In genomic region chr5:43111740-43112139, GRCm38 (mm10) we compare ENCODE assay signal across 29 mouse cellular contexts.
"Had no signal": no experiment of that assay in that cellular context is flagged by ENCODE, and none has a peak within 500 bp of the region (broad histone marks: within the 10 kb centered on the region; RNA-seq: fewer than 3 reads in every experiment).

No protein-coding gene starts in this region.

- H3K9me3 ChIP-seq: limb, embryonic 10.5 days; limb, embryonic 12.5 days; limb, embryonic 13.5 days; limb, embryonic 15.5 days; liver, embryonic 12.5 days; liver, embryonic 13.5 days; liver, embryonic 15.5 days; lung, embryonic 15.5 days; megakaryocyte, embryonic 14.5 days; midbrain, embryonic 10.5 days; midbrain, embryonic 12.5 days; midbrain, embryonic 13.5 days; midbrain, embryonic 15.5 days had no signal

- H3K4me1 ChIP-seq: limb, embryonic 12.5 days; limb, embryonic 13.5 days; liver, embryonic 15.5 days; lung, embryonic 15.5 days; midbrain, embryonic 10.5 days had no signal

- H3K27ac ChIP-seq: limb, embryonic 10.5 days; limb, embryonic 12.5 days; limb, embryonic 13.5 days; limb, embryonic 15.5 days; liver, embryonic 12.5 days; liver, embryonic 13.5 days; liver, embryonic 14.5 days; liver, embryonic 15.5 days; lung, embryonic 15.5 days; macrophage; midbrain, embryonic 10.5 days; midbrain, embryonic 12.5 days; midbrain, embryonic 13.5 days; midbrain, embryonic 15.5 days had no signal

- H3K4me3 ChIP-seq: limb, embryonic 10.5 days; limb, embryonic 12.5 days; limb, embryonic 13.5 days; limb, embryonic 15.5 days; liver, embryonic 12.5 days; liver, embryonic 13.5 days; liver, embryonic 15.5 days; lung, embryonic 15.5 days; megakaryocyte, embryonic 14.5 days; midbrain, embryonic 10.5 days; midbrain, embryonic 12.5 days; midbrain, embryonic 13.5 days; midbrain, embryonic 15.5 days; myocyte had no signal

- H3K9ac ChIP-seq: limb, embryonic 12.5 days; limb, embryonic 13.5 days; limb, embryonic 15.5 days; liver, embryonic 12.5 days; liver, embryonic 13.5 days; liver, embryonic 14.5 days; liver, embryonic 15.5 days; liver, postnatal 0 days; lung, embryonic 14.5 days; lung, embryonic 15.5 days; midbrain, embryonic 12.5 days; midbrain, embryonic 13.5 days; midbrain, embryonic 15.5 days had no signal

- H3K36me3 ChIP-seq: limb, embryonic 10.5 days; limb, embryonic 12.5 days; limb, embryonic 13.5 days; limb, embryonic 15.5 days; liver, embryonic 12.5 days; liver, embryonic 13.5 days; liver, embryonic 15.5 days; lung, embryonic 15.5 days; midbrain, embryonic 10.5 days; midbrain, embryonic 12.5 days; midbrain, embryonic 13.5 days; midbrain, embryonic 15.5 days had no signal

- DNase-seq: left cerebral cortex, postnatal 4 days; liver; liver, embryonic 13.5 days; liver, postnatal 0 days; lung, adult 18-20 months; lung, adult 2 months; lung, embryonic 14.5 days; lung, postnatal 10 days; lung, postnatal 14 days; lung, postnatal 36 days; lung, postnatal 4 days; midbrain, embryonic 14.5 days had no signal

- H3K27me3 ChIP-seq: limb, embryonic 12.5 days; limb, embryonic 13.5 days; limb, embryonic 15.5 days; liver, embryonic 12.5 days; liver, embryonic 13.5 days; liver, embryonic 15.5 days; lung, embryonic 15.5 days; megakaryocyte, embryonic 14.5 days; midbrain, embryonic 12.5 days; midbrain, embryonic 13.5 days; midbrain, embryonic 15.5 days had no signal

- ATAC-seq: liver, embryonic 12.5 days; liver, postnatal 0 days; lung, postnatal 0 days; midbrain, embryonic 13.5 days; midbrain, embryonic 15.5 days; midbrain, embryonic 16.5 days had no signal
